ENCODE assay signal across 8 mouse cellular contexts in genomic region chr1:168473255-168474069, GRCm38 (mm10). TPM values are rescaled to one million over a fixed set of nuclear protein-coding genes. Genes with fewer than 3 reads are reported as not detected.
DNase-seq lines count a peak whose midpoint lies in the region; ATAC-seq and TF ChIP-seq lines count a peak whose summit lies in the region.

No protein-coding gene starts in this region.

- no peak for TF ChIP-seq POLR2A in limb, embryonic 14.5 days (IDR thresholded peaks at IDR 0.05; ENCODE audit: borderline replicate concordance, extremely low read depth, insufficient read depth, insufficient read length)

- peak; percentile 20; the same call in 1 of the 2 replicates for ATAC-seq in limb, embryonic 14.5 days (ENCODE audit: low FRiP score, low read depth)
- ATAC-seq in erythroid progenitor cell, adult 5-6 weeks (replicated peaks; ENCODE audit: low FRiP score, poor library complexity, severe bottlenecking) = no peak
- ATAC-seq in kidney, embryonic 16.5 days (ENCODE audit: low FRiP score, low TSS enrichment) = no peak

- peaks cover 20% of the 10 kb centered on the region for H3K4me1 ChIP-seq in limb, embryonic 14.5 days (ENCODE audit: control insufficient read depth, insufficient read depth, low read length)
- H3K4me1 ChIP-seq in kidney, embryonic 16.5 days (ENCODE audit: insufficient read depth, low read length) = 0 out of 2 replicates have a peak, but pooled peaks cover 8% of the 10 kb centered on the region

- intact Hi-C loops in gastrocnemius, adult 2 months (cut with DNase I) = no loop called here
- intact Hi-C loops in gastrocnemius, postnatal 36 days (cut with DNase I) = loop anchor here (10.0 kb wide), 1 partner anchor 259 kb away; no protein-coding TSS in a partner anchor

- no peak overlapping the region for H3K9ac ChIP-seq in limb, embryonic 14.5 days (ENCODE audit: low read depth, low read length, severe bottlenecking)
- H3K9ac ChIP-seq in kidney, embryonic 16.5 days (replicated peaks; ENCODE audit: low read length) = no peak overlapping the region

- H3K27ac ChIP-seq in gastrocnemius, adult 2 months = peak overlapping the region; percentile 24
- no peak overlapping the region for H3K27ac ChIP-seq in limb, embryonic 14.5 days (replicated peaks; ENCODE audit: low read depth, low read length)
- no peak overlapping the region for H3K27ac ChIP-seq in kidney, embryonic 16.5 days (ENCODE audit: low read length)

- H3K9me3 ChIP-seq in limb, embryonic 14.5 days (ENCODE audit: control insufficient read depth, low read length) = no peaks in the 10 kb centered on the region
- H3K9me3 ChIP-seq in kidney, embryonic 16.5 days (ENCODE audit: low read length) = no peaks in the 10 kb centered on the region

- no peak overlapping the region for H3K4me3 ChIP-seq in gastrocnemius, adult 2 months
- no peak overlapping the region for H3K4me3 ChIP-seq in limb, embryonic 14.5 days (replicated peaks; ENCODE audit: low read length)
- no peak overlapping the region for H3K4me3 ChIP-seq in kidney, embryonic 16.5 days (ENCODE audit: low read length)

- no peaks in the 10 kb centered on the region for H3K27me3 ChIP-seq in limb, embryonic 14.5 days (ENCODE audit: control insufficient read depth, insufficient read depth, low read length)
- no peaks in the 10 kb centered on the region for H3K27me3 ChIP-seq in kidney, embryonic 16.5 days (ENCODE audit: insufficient read depth, low read length)

- WGBS in limb, embryonic 14.5 days = 64% methylated on average over 12 of the region's 12 CpGs
- 57% methylated on average over 12 of the region's 12 CpGs for WGBS in kidney, embryonic 16.5 days

- no peaks in the 10 kb centered on the region for H3K36me3 ChIP-seq in limb, embryonic 14.5 days (ENCODE audit: control insufficient read depth, insufficient read depth, low read length)
- no peaks in the 10 kb centered on the region for H3K36me3 ChIP-seq in kidney, embryonic 16.5 days (ENCODE audit: insufficient read depth, low read length)

- no peak for TF ChIP-seq CTCF in gastrocnemius, adult 2 months (IDR thresholded peaks at IDR 0.05)

- peak; percentile 43 for DNase-seq in gastrocnemius, adult 2 months
- no peak for DNase-seq in gastrocnemius, postnatal 36 days
- peak; percentile 27 for DNase-seq in urinary bladder, postnatal 25 days (ENCODE audit: low spot score)
- no peak for DNase-seq in urinary bladder, adult 2 months (ENCODE audit: low spot score)
- DNase-seq in limb, embryonic 14.5 days (ENCODE audit: low spot score) = peak; percentile 55
- DNase-seq in thymus, postnatal 25 days = no peak

- no peak overlapping the region; the same call in 1 of the 2 replicates for H3K4me2 ChIP-seq in limb, embryonic 14.5 days (replicated peaks; ENCODE audit: low read depth, low read length, severe bottlenecking)
- no peak overlapping the region for H3K4me2 ChIP-seq in kidney, embryonic 16.5 days (replicated peaks; ENCODE audit: low read depth, low read length)

RNA-seq across cellular contexts. Expression of gene Pbx1, which starts 41.4 kb away (rescaled TPM):
- total RNA-seq in gastrocnemius, adult 2 months (2021) = 10 to 100 TPM; 16.9 to 29.3 TPM
- total RNA-seq in gastrocnemius, postnatal 36 days (2021) = 10 to 100 TPM; 15.1 to 17.7 TPM
- 77.8 and 103 TPM in 2 replicates for polyA plus RNA-seq in urinary bladder, adult 2 months (2012; rRNA removed)
- 48.2 and 59.9 TPM in 2 replicates for polyA plus RNA-seq in limb, embryonic 14.5 days (2012; rRNA removed)
- polyA plus RNA-seq in limb, embryonic 14.5 days (2014; fragmentation: Nextera tagmentation; extraction: Ambion mirVana) = 26.5 and 32.1 TPM in 2 replicates
- total RNA-seq in erythroid progenitor cell, adult 5-6 weeks (2015; ENCODE audit: low replicate concordance) = 2.5 and 4.6 TPM in 2 replicates
- 1.3 and 2.1 TPM in 2 replicates for total RNA-seq in erythroid progenitor cell, adult 5-6 weeks (2017; ENCODE audit: low replicate concordance)
- polyA plus RNA-seq in kidney, embryonic 16.5 days (2015; fragmentation: Nextera tagmentation; extraction: Ambion mirVana) = 67.3 and 75.5 TPM in 2 replicates

Comparison
In these comparisons a context has a peak if more than half of its experiments do, and no peak if none do; other contexts are left out.
1. DNase-seq: peak in gastrocnemius, adult 2 months (single experiment), urinary bladder, postnatal 25 days (single experiment) and limb, embryonic 14.5 days (single experiment); none in gastrocnemius, postnatal 36 days (0 of 2), urinary bladder, adult 2 months (single experiment) and thymus, postnatal 25 days (single experiment).